ENCODE assay signal across 9 mouse cellular contexts in the genomic region with DNA sequence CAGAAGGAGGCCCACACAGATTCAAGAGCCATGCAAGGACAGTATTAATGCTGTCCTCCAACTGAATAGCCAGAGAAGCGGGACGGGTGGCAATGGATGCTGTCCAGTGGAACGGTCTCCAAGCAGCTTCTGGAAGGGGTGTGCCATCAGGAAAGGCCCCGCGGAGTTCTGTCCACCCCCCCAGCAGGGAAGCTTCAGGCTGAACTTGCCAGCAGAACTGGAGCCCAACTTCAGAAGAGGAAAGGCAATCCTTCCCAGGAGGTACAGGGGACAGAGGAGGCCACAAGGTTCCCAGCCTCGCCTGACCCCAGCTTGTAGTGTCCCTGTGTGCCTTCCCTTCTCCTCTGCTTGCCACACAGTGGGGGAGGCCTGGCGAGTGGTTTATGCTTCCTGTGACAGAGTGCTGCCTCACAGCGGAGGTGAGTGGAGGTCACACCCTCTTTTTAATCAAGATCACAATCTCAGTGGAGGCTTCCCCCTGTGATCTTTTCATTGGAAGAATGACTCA. TPM values are rescaled to one million over a fixed set of nuclear protein-coding genes. Genes with fewer than 3 reads are reported as not detected.
DNase-seq lines count a peak whose midpoint lies in the region; ATAC-seq lines count a peak whose summit lies in the region.
"Had no signal": no experiment of that assay in that cellular context is flagged by ENCODE, and none has a peak within 500 bp of the region (broad histone marks: within the 10 kb centered on the region; RNA-seq: fewer than 3 reads in every experiment).

No protein-coding gene starts in this region.

- H3K9me3 ChIP-seq in megakaryocyte, embryonic 14.5 days: no peaks in the 10 kb centered on the region

- DNase-seq in gastrocnemius, adult 18-20 months (ENCODE audit: low spot score): peak; percentile 35
- no peak for DNase-seq in gastrocnemius, postnatal 4 days (ENCODE audit: low spot score in 2 of 2)
- DNase-seq in CD4-positive helper T cell, adult 2 months (ENCODE audit: low read depth, low spot score): peak; percentile 66
- peak; percentile 69 for DNase-seq in induced T-regulatory cell, adult 2 months (ENCODE audit: low read depth)
- DNase-seq in urinary bladder, adult 2 months (ENCODE audit: low spot score): no peak
- DNase-seq in frontal cortex, postnatal 25 days (ENCODE audit: low spot score in 2 of 2): no peak

- peaks cover 51% of the 10 kb centered on the region for H3K36me3 ChIP-seq in megakaryocyte, embryonic 14.5 days (replicated peaks; ENCODE audit: low read length)

- peak overlapping the region; percentile 86 for H3K4me3 ChIP-seq in megakaryocyte, embryonic 14.5 days (replicated peaks)

- peak; percentile 26; the same call in 1 of the 2 replicates for ATAC-seq in common myeloid progenitor, adult 5-6 weeks (replicated peaks; ENCODE audit: low read depth, poor library complexity, severe bottlenecking)

- H3K27me3 ChIP-seq in megakaryocyte, embryonic 14.5 days (replicated peaks): no peaks in the 10 kb centered on the region
- H3K27me3 ChIP-seq: CH12.LX had no signal

- H3K4me1 ChIP-seq in megakaryocyte, embryonic 14.5 days: peaks cover 95% of the 10 kb centered on the region

RNA-seq across cellular contexts. Expression of a gene that starts 4.8 kb away (rescaled TPM):
- 10 to 100 TPM; 12.4 TPM for total RNA-seq in gastrocnemius, adult 18-20 months (2021)
- 10 to 100 TPM; 27.1 to 36.9 TPM for total RNA-seq in gastrocnemius, postnatal 4 days (2021)
- 17.4 and 29.7 TPM in 2 replicates for total RNA-seq in common myeloid progenitor, adult 5-6 weeks (2017)
- polyA plus RNA-seq in megakaryocyte, embryonic 14.5 days (2012; ENCODE audit: insufficient read depth, low replicate concordance): 15.3 and 16.3 TPM in 2 replicates
- polyA plus RNA-seq in urinary bladder, adult 2 months (2012; rRNA removed): 33.8 and 36.2 TPM in 2 replicates

RNA-seq across cellular contexts. Expression of a gene that starts 33.8 kb away (rescaled TPM):
- 10 to 100 TPM; 19.4 to 20.0 TPM for total RNA-seq in gastrocnemius, adult 18-20 months (2021)
- 10 to 100 TPM; 20.8 to 23.4 TPM for total RNA-seq in gastrocnemius, postnatal 4 days (2021)
- total RNA-seq in common myeloid progenitor, adult 5-6 weeks (2017): 34.9 and 47.0 TPM in 2 replicates
- polyA plus RNA-seq in megakaryocyte, embryonic 14.5 days (2012; ENCODE audit: insufficient read depth, low replicate concordance): 55.8 and 62.9 TPM in 2 replicates
- 36.0 and 36.1 TPM in 2 replicates for polyA plus RNA-seq in urinary bladder, adult 2 months (2012; rRNA removed)

RNA-seq across cellular contexts. Expression of a gene that starts 47.1 kb away (rescaled TPM):
- not detected for total RNA-seq in gastrocnemius, adult 18-20 months (2021)
- total RNA-seq in gastrocnemius, postnatal 4 days (2021): under 1 TPM in 1 of 2 experiments, not detected in 1; 0.29 TPM
- not detected in 2 replicates for total RNA-seq in common myeloid progenitor, adult 5-6 weeks (2017)
- not detected in 2 replicates for polyA plus RNA-seq in megakaryocyte, embryonic 14.5 days (2012; ENCODE audit: insufficient read depth, low replicate concordance)
- 0.01 TPM in 1 of 2 replicates, not detected in the other for polyA plus RNA-seq in urinary bladder, adult 2 months (2012; rRNA removed)
- total RNA-seq: CH12.LX had no signal

Comparison
In these comparisons a context has a peak if more than half of its experiments do, and no peak if none do; other contexts are left out.
1. DNase-seq: peak in gastrocnemius, adult 18-20 months (single experiment), CD4-positive helper T cell, adult 2 months (single experiment) and induced T-regulatory cell, adult 2 months (single experiment); none in gastrocnemius, postnatal 4 days (0 of 2), urinary bladder, adult 2 months (single experiment) and frontal cortex, postnatal 25 days (0 of 2).